Mouse (Mus musculus): ENCODE measurements around the gene Atp5g2. TPM values are rescaled to one million over a fixed set of nuclear protein-coding genes. Genes with fewer than 3 reads are reported as not detected.

Gene Atp5g2
- total and polyA plus RNA-seq, 3 experiments, result 59.4 to 513 TPM; not detected in 1

GRCm38 (mm10) chr15:102624970-102625686, 47.0 kb downstream of the Atp5g2 start, which contains the start of the genes Gm28047 and Atf7 (continued):
- no peak for TF ChIP-seq USF2 (IDR thresholded peaks at IDR 0.05; ENCODE audit: borderline replicate concordance in 1 of 2, insufficient read depth in 1 of 2, low read depth in 1 of 2, low read length in 2 of 2)
- TF ChIP-seq RAD21 (IDR thresholded peaks at IDR 0.05; ENCODE audit: low read depth, low read length), result no peak
- TF ChIP-seq NRF1 (IDR thresholded peaks at IDR 0.05; ENCODE audit: insufficient read depth, low read depth, low read length, poor library complexity, severe bottlenecking), result 0 out of 2 replicates have a peak, but pooled peaks have one; percentile 29
- peak; percentile 91 to 93 for TF ChIP-seq POLR2A (IDR thresholded peaks at IDR 0.05; ENCODE audit: control insufficient read depth in 1 of 2, insufficient read depth in 1 of 2, low read depth in 1 of 2, low read length in 2 of 2, poor library complexity in 1 of 2)
- TF ChIP-seq JUND (IDR thresholded peaks at IDR 0.05; ENCODE audit: low read depth, low read length), result no peak

- H3K79me2 ChIP-seq (ENCODE audit: control insufficient read depth, insufficient read depth, low read length, poor library complexity), result peaks cover 36% of the 10 kb centered on the region
- peak overlapping the region; percentile 72 for H3K9ac ChIP-seq (ENCODE audit: control insufficient read depth, low read depth, low read length, poor library complexity, severe bottlenecking)
- TF ChIP-seq EP300 (IDR thresholded peaks at IDR 0.05; ENCODE audit: low read depth in 1 of 2, low read length in 2 of 2), result peak in 1 of 2 experiments; percentile 35; a peak in 1 of 4 replicates
- TF ChIP-seq RCOR1 (IDR thresholded peaks at IDR 0.05; ENCODE audit: low read depth, low read length), result peak; percentile 2; the same call in 1 of the 2 replicates
- TF ChIP-seq MXI1 (IDR thresholded peaks at IDR 0.05; ENCODE audit: low read depth, low read length), result peak; percentile 67; the same call in 1 of the 2 replicates
- TF ChIP-seq MYB (IDR thresholded peaks at IDR 0.05; ENCODE audit: low read depth, low read length), result no peak
- H3K9me3 ChIP-seq (replicated peaks; ENCODE audit: insufficient read depth, low read length), result no peaks in the 10 kb centered on the region
- no peaks in the 10 kb centered on the region for H3K27me3 ChIP-seq (ENCODE audit: control insufficient read depth in 1 of 2, insufficient read depth in 2 of 2, low read length in 2 of 2)
- DNase-seq (ENCODE audit: low read depth, low spot score), result no peak
- peak overlapping the region; percentile 70 to 83 for H3K4me3 ChIP-seq (ENCODE audit: control insufficient read depth in 1 of 2, insufficient read depth in 1 of 2, low read depth in 2 of 2, low read length in 2 of 2)
- H3K36me3 ChIP-seq (ENCODE audit: control insufficient read depth in 1 of 2, insufficient read depth in 2 of 2, low read length in 2 of 2), result peaks cover 0 to 29% of the 10 kb centered on the region in 2 experiments; a peak in 3 of 4 replicates
- peak overlapping the region; percentile 17 for H3K27ac ChIP-seq (ENCODE audit: control insufficient read depth, low read depth, low read length)
- H3K4me1 ChIP-seq (ENCODE audit: control insufficient read depth in 1 of 2, insufficient read depth in 2 of 2, low read length in 2 of 2), result peaks cover 11 to 15% of the 10 kb centered on the region in 2 experiments
Measured at GRCm38 (mm10) chr15:102624291-102624969, 47.7 kb downstream of the Atp5g2 start.

GRCm38 (mm10) chr15:102623121-102623520, 49.0 kb downstream of the Atp5g2 start:
- Histone ChIP-seq H3K27ac (ENCODE audit: control insufficient read depth, low read depth, low read length) (no peak overlapping the region), H3K4me3 (ENCODE audit: control insufficient read depth in 1 of 2, insufficient read depth in 1 of 2, low read depth in 2 of 2, low read length in 2 of 2) (no peak overlapping the region), H3K27me3 (ENCODE audit: control insufficient read depth in 1 of 2, insufficient read depth in 2 of 2, low read length in 2 of 2) (no peaks in the 10 kb centered on the region), H3K9me3 (replicated peaks; ENCODE audit: insufficient read depth, low read length) (no peaks in the 10 kb centered on the region), H3K9ac (ENCODE audit: control insufficient read depth, low read depth, low read length, poor library complexity, severe bottlenecking) (no peak overlapping the region), H3K79me2 (ENCODE audit: control insufficient read depth, insufficient read depth, low read length, poor library complexity) (peaks cover 42% of the 10 kb centered on the region), H3K36me3 (ENCODE audit: control insufficient read depth in 1 of 2, insufficient read depth in 2 of 2, low read length in 2 of 2) (peaks cover 2 to 39% of the 10 kb centered on the region in 2 experiments), H3K4me1 (ENCODE audit: control insufficient read depth in 1 of 2, insufficient read depth in 2 of 2, low read length in 2 of 2) (peaks cover 11 to 19% of the 10 kb centered on the region in 2 experiments)
- TF ChIP-seq BHLHE40 (IDR thresholded peaks at IDR 0.05; ENCODE audit: borderline replicate concordance, low read depth, low read length), result no peak
- TF ChIP-seq MXI1 (IDR thresholded peaks at IDR 0.05; ENCODE audit: low read depth, low read length), result 0 out of 2 replicates have a peak, but pooled peaks have one; percentile 18
- no peak for TF ChIP-seq MEF2A (IDR thresholded peaks at IDR 0.05; ENCODE audit: extremely low read depth, insufficient replicate concordance, low read depth, low read length, poor library complexity, severe bottlenecking)
- no peak for TF ChIP-seq UBTF (IDR thresholded peaks at IDR 0.05; ENCODE audit: borderline replicate concordance, insufficient read depth, low read depth, low read length)
- no peak for TF ChIP-seq POLR2AphosphoS2 (IDR thresholded peaks at IDR 0.05; ENCODE audit: low read length)
- TF ChIP-seq CHD1 (IDR thresholded peaks at IDR 0.05; ENCODE audit: low read depth, low read length), result no peak
- TF ChIP-seq JUND (IDR thresholded peaks at IDR 0.05; ENCODE audit: low read depth, low read length), result no peak
- DNase-seq (ENCODE audit: low read depth, low spot score), result no peak

Data from MEL (cell line).